Mouse (Mus musculus) liver, embryonic 11.5 days (tissue): ENCODE data around the gene Slc7a7. TPM values are rescaled to one million over a fixed set of nuclear protein-coding genes. Genes with fewer than 3 reads are reported as not detected.

Experiments
- ATAC-seq: fragments of 200-750 bp; cut with Nextera tagmentation; replicated peaks from 2 replicates; pipeline ENCODE4 v1.8.0; 2017; ENCODE audit warnings: moderate number of reproducible peaks, mild to moderate bottlenecking, moderate TSS enrichment, moderate library complexity; ENCODE audit not compliant: low FRiP score
- DNase-seq: peaks from one replicate; pipeline ENCODE4 v3.0.0-alpha.2; 2017; ENCODE audit warnings: low spot score
- H3K27ac ChIP-seq: fragments of 300-500 bp; sonication (generic); 2 replicates; pipeline ENCODE4 v1.5.1; 2014; ENCODE audit warnings: mild to moderate bottlenecking, low read depth, low read length, control low read depth
- H3K27me3 ChIP-seq: fragments of 300-500 bp; sonication (generic); replicated peaks from 2 replicates; pipeline ENCODE4 v1.6.1; 2014; ENCODE audit warnings: low read length, mixed read lengths; ENCODE audit not compliant: control insufficient read depth, insufficient read depth
- H3K36me3 ChIP-seq: fragments of 300-500 bp; sonication (generic); 2 replicates; pipeline ENCODE4 v1.6.1; 2014; ENCODE audit warnings: mild to moderate bottlenecking, low read length, moderate library complexity, mixed read lengths; ENCODE audit not compliant: control insufficient read depth, insufficient read depth
- H3K4me1 ChIP-seq: fragments of 300-500 bp; sonication (generic); replicated peaks from 2 replicates; pipeline ENCODE4 v1.6.1; 2014; ENCODE audit warnings: low read length, mixed read lengths; ENCODE audit not compliant: control insufficient read depth, insufficient read depth
- H3K4me2 ChIP-seq: fragments of 300-500 bp; sonication (generic); 2 replicates; pipeline ENCODE4 v1.6.1; 2014; ENCODE audit warnings: mild to moderate bottlenecking, control low read depth, moderate library complexity
- H3K4me3 ChIP-seq: fragments of 300-500 bp; sonication (generic); 2 replicates; pipeline ENCODE4 v1.5.1; 2014; ENCODE audit warnings: low read depth, low read length, control low read depth
- H3K9ac ChIP-seq: fragments of 300-500 bp; sonication (generic); 2 replicates; pipeline ENCODE4 v1.6.1; 2014; ENCODE audit warnings: low read depth, low read length, control low read depth
- H3K9me3 ChIP-seq: fragments of 300-500 bp; sonication (generic); 2 replicates; pipeline ENCODE4 v1.6.1; 2016; ENCODE audit warnings: low read length, inconsistent platforms, mixed read lengths; ENCODE audit not compliant: control insufficient read depth
- WGBS: fragments of 180-500 bp; shearing (Covaris S2); extraction: QIAGEN DNeasy Blood & Tissue Kit; methylation state at CpG from one replicate; pipeline ENCODE4 v1.1.7; 2014; 5-methylcytosine and 5-hydroxymethylcytosine counted together
- polyA plus RNA-seq: library from polyadenylated mRNA; unstranded; fragments of >200 nt; fragmentation: Nextera tagmentation; extraction: Ambion mirVana; gene quantifications from 2 replicates; pipeline ENCODE4 v1.2.1, GENCODE M21; 2014

Slc7a7 gene
- polyA plus RNA-seq, result 8.3 and 10.0 TPM in 2 replicates

- H3K4me2 ChIP-seq, result peak within 1 kb of the TSS; percentile 73
- ATAC-seq, result peak; percentile 72
- peak within 1 kb of the TSS; percentile 63 for H3K27ac ChIP-seq
- peak; percentile 69 for DNase-seq
- peaks cover 25% of the 10 kb centered on the region for H3K4me1 ChIP-seq
- peak within 1 kb of the TSS; percentile 54 for H3K9ac ChIP-seq
- peak within 1 kb of the TSS; percentile 48 for H3K4me3 ChIP-seq
- WGBS, result 3% methylated on average over 19 of the region's 19 CpGs
- H3K9me3 ChIP-seq, result no peaks in the 10 kb centered on the region
- H3K36me3 ChIP-seq, result no peaks in the 10 kb centered on the region
- H3K27me3 ChIP-seq, result no peaks in the 10 kb centered on the region
Measured at GRCm38 (mm10) chr14:54417623-54418081, at the start of gene Slc7a7. Slc7a7 (minus strand) TSS chr14:54417780.

- H3K27ac ChIP-seq, result peak overlapping the region; percentile 84
- WGBS, result under 1% methylated on average over 57 of the region's 57 CpGs
- H3K4me1 ChIP-seq, result peaks cover 21% of the 10 kb centered on the region
- peak overlapping the region; percentile 87 for H3K9ac ChIP-seq
- peak; percentile 79 for DNase-seq
- ATAC-seq, result peak; percentile 78
- H3K4me3 ChIP-seq, result peak overlapping the region; percentile 81
- no peaks in the 10 kb centered on the region for H3K9me3 ChIP-seq
- no peaks in the 10 kb centered on the region for H3K27me3 ChIP-seq
- peaks cover 19% of the 10 kb centered on the region for H3K36me3 ChIP-seq
- peak overlapping the region; percentile 85 for H3K4me2 ChIP-seq
Measured at GRCm38 (mm10) chr14:54464293-54465005, 46.9 kb upstream of the Slc7a7 start.

DNA sequence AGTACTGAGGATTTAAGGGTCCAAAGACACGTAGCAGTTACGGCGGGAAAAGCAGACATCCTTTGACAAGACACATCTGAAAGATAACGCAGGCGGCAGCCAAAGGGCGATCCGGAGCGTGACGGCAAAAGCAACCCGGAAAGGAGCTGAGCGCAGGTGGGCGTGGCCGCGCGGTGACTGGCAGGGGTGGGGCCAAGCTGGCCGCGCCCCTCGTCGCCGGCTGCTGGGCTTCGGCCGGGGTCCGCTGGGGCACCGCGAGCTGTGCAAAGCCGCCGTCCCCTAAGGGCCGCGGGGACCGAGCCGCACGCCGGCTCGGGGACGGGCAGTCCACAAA lies 46.3 kb upstream of the Slc7a7 start, which contains the start of gene Lrp10:
Gene Lrp10 (plus strand): TSS at position 179 of the 334 bp plus-strand sequence.
- H3K4me3 ChIP-seq, result peak within 1 kb of the TSS; percentile 81
- H3K9me3 ChIP-seq, result no peaks in the 10 kb centered on the region
- peaks cover 21% of the 10 kb centered on the region for H3K4me1 ChIP-seq
- peak within 1 kb of the TSS; percentile 84 for H3K27ac ChIP-seq
- no peaks in the 10 kb centered on the region for H3K27me3 ChIP-seq
- under 1% methylated on average over 35 of the region's 35 CpGs for WGBS
- H3K36me3 ChIP-seq, result peaks cover 16% of the 10 kb centered on the region
- peak within 1 kb of the TSS; percentile 85 for H3K4me2 ChIP-seq
- H3K9ac ChIP-seq, result peak within 1 kb of the TSS; percentile 87
- ATAC-seq (peak; percentile 89), DNase-seq (peak; percentile 90)

DNA sequence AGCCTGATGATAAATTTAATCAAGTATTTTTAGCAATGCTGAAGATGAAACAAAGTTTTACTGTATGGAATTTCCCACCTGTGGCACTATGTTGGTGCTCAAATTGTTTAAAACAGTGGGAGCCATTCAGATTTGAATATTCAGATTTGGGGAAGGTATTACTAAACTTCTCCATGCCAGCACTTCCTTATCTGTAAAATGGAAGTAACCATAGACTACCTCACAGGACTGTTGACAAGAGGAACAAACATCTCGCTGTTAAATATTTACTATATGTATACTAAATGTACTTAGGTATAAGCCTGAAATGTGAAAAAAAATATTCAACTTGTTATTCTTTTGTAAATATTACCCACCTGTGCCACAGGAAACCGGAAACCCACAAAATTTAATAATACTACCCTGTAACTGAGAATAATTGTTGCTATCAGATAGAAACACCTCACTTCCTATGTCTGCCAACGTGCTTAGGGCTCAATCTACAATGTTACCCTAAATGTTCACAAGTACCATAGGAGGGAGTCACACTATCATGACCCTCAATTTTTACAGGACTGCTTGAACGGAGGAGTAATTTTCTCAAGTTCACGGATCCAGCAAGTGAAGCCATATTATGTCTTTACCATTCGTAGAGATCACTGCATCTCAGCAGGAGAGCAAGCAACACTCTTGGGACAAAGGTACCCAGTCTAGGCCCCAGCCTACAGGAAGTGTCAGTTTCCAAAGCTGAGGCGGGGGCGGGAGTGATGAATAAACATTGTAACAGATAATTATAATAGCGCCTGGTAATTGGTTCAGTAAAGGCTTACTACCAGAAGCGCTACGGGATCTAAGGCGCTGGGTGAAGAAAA lies 45.8 kb upstream of the Slc7a7 start:
- DNase-seq, result no peak
- peaks cover 10% of the 10 kb centered on the region for H3K36me3 ChIP-seq
- no peaks in the 10 kb centered on the region for H3K27me3 ChIP-seq
- H3K9me3 ChIP-seq, result no peaks in the 10 kb centered on the region
- peak overlapping the region; percentile 87 for H3K9ac ChIP-seq
- H3K4me2 ChIP-seq, result peak overlapping the region; percentile 85
- 9% methylated on average over 12 of the region's 12 CpGs for WGBS
- H3K4me1 ChIP-seq, result peaks cover 21% of the 10 kb centered on the region
- ATAC-seq, result peak; percentile 54
- peak overlapping the region; percentile 81 for H3K4me3 ChIP-seq
- peak overlapping the region; percentile 84 for H3K27ac ChIP-seq

GRCm38 (mm10) chr14:54462146-54462545 lies 44.6 kb upstream of the Slc7a7 start:
- ATAC-seq, result no peak
- Histone ChIP-seq H3K27me3 (no peaks in the 10 kb centered on the region), H3K4me1 (peaks cover 21% of the 10 kb centered on the region), H3K27ac (no peak overlapping the region), H3K36me3 (no peaks in the 10 kb centered on the region), H3K9ac (no peak overlapping the region), H3K4me3 (no peak overlapping the region), H3K9me3 (no peaks in the 10 kb centered on the region), H3K4me2 (no peak overlapping the region)
- DNase-seq, result no peak
- 67% methylated on average over 4 of the region's 4 CpGs for WGBS

- no peaks in the 10 kb centered on the region for H3K27me3 ChIP-seq
- DNase-seq (no peak), ATAC-seq (no peak)
- no peak overlapping the region for H3K4me2 ChIP-seq
- H3K9me3 ChIP-seq, result no peaks in the 10 kb centered on the region
- no peaks in the 10 kb centered on the region for H3K36me3 ChIP-seq
- H3K4me3 ChIP-seq, result no peak overlapping the region
- WGBS, result 76% methylated on average over 14 of the region's 14 CpGs
- H3K27ac ChIP-seq, result no peak overlapping the region
- H3K4me1 ChIP-seq, result peaks cover 4% of the 10 kb centered on the region
- no peak overlapping the region for H3K9ac ChIP-seq
Measured at GRCm38 (mm10) chr14:54457907-54458569, 40.5 kb upstream of the Slc7a7 start.

DNA sequence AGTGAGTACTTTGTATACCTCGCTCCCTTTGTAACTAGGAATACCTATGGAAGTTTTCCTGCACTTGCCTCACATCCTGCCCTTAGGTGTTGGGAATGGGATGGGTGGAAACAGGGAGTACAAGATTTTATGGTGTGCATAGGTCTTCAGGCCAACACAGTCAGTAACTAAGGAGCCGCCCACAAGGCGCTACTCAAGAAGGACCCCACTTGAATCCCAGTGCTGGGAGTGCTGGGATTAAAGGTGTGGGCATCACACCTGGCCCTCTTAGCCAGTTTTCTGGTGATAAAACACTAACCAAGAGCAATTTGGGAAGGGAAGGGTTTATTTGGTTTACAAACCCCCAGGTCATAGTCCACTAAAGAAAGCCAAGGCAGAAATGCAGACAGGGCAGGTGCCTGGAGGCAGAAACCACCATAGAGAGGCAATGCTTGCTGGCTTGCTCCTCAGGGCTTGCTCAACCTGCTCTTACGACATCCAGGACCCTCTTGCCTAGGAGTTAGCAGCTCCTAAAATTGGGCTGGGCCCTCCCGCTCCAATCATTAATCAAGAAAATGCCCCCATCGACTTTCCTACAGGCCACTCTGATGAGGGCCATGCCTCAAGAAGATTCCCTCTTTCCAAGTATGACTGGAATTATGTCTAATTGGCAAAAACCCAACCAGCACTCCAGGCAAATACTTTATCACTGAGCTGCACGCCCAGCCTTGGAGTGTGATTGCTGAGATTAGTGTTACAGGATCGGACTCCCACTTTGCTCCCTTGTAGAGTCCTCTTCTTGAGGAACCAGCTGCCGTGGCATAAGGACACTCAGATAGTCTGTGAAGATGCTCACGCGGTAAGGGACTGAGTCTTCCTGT lies 37.3 kb upstream of the Slc7a7 start:
- Histone ChIP-seq H3K9ac (no peak overlapping the region), H3K4me3 (no peak overlapping the region), H3K27ac (no peak overlapping the region), H3K4me1 (peaks cover 3% of the 10 kb centered on the region), H3K9me3 (no peaks in the 10 kb centered on the region), H3K4me2 (no peak overlapping the region), H3K27me3 (no peaks in the 10 kb centered on the region), H3K36me3 (no peaks in the 10 kb centered on the region)
- no peak for DNase-seq
- 64% methylated on average over 11 of the region's 11 CpGs for WGBS
- ATAC-seq, result no peak

DNA sequence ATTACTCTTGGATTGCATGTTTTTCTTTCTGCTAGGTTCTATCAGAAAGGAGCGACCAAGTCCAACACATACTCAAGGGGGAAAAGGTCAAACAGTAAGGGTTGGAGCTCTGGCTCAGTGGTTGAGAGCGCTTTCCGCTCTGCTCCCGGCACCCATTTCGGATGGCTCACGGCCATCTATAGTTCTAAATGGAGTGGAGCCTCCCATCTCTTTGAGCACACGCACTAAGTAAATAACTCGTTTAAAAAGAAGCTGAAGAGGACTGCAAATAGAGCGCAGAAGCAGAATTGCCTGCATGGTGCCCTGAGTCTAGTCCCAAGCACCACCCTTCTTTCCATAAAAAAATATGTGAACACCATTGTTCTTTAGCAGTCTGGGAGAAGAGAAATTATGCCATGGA lies 36.0 kb upstream of the Slc7a7 start:
- Histone ChIP-seq H3K27ac (no peak overlapping the region), H3K27me3 (no peaks in the 10 kb centered on the region), H3K4me3 (no peak overlapping the region), H3K36me3 (no peaks in the 10 kb centered on the region), H3K9me3 (no peaks in the 10 kb centered on the region), H3K9ac (no peak overlapping the region), H3K4me2 (no peak overlapping the region), H3K4me1 (peaks cover 6% of the 10 kb centered on the region)
- no peak for DNase-seq
- 77% methylated on average over 9 of the region's 9 CpGs for WGBS
- no peak for ATAC-seq
